Comparison of ENCODE assay signal across 17 mouse cellular contexts in the genomic region with DNA sequence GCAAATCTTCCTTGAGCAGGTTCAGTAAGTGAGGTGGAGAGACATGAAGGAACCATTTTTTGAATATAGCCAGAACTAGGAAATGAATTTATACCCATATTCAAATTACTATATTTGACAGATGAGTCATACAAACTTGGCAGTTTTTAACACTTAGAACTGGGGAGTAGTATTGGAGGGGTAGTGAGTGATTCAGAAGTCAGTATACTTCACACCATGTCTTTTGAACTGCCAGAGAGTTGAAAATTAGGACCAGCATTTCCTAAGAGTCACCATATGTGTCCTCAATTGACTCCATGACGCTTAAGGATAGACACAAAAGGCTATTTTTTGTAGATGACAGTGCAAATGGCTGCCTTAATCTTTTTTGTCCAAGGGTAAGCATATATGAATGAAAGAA.
"Had no signal": no experiment of that assay in that cellular context is flagged by ENCODE, and none has a peak within 500 bp of the region (broad histone marks: within the 10 kb centered on the region; RNA-seq: fewer than 3 reads in every experiment).

No protein-coding gene starts in this region.

- H3K9me3 ChIP-seq: limb, embryonic 10.5 days; liver, embryonic 13.5 days; lung, embryonic 15.5 days; megakaryocyte, embryonic 14.5 days; midbrain, embryonic 13.5 days; neural tube, embryonic 15.5 days had no signal

- H3K9ac ChIP-seq: liver, embryonic 13.5 days; liver, postnatal 0 days; lung, embryonic 15.5 days; midbrain, embryonic 13.5 days; neural tube, embryonic 15.5 days had no signal

- ATAC-seq: liver, postnatal 0 days; midbrain, embryonic 13.5 days had no signal

- H3K27me3 ChIP-seq: liver, embryonic 13.5 days; lung, embryonic 15.5 days; megakaryocyte, embryonic 14.5 days; midbrain, embryonic 13.5 days; neural tube, embryonic 15.5 days had no signal

- DNase-seq: kidney, postnatal 10 days; kidney, postnatal 4 days; liver, embryonic 13.5 days; liver, postnatal 0 days; lung, postnatal 14 days; right cerebral cortex, adult 18-20 months; right cerebral cortex, postnatal 25 days; thymus, postnatal 36 days had no signal

- H3K4me1 ChIP-seq: limb, embryonic 10.5 days; liver, embryonic 13.5 days; lung, embryonic 15.5 days; megakaryocyte, embryonic 14.5 days; neural tube, embryonic 15.5 days had no signal

- H3K27ac ChIP-seq: layer of hippocampus, adult 2 months; left cerebral cortex, adult 2 months; limb, embryonic 10.5 days; liver, embryonic 13.5 days; lung, embryonic 15.5 days; macrophage; midbrain, embryonic 13.5 days; neural tube, embryonic 15.5 days had no signal

- H3K4me3 ChIP-seq: layer of hippocampus, adult 2 months; left cerebral cortex, adult 2 months; limb, embryonic 10.5 days; liver, embryonic 13.5 days; lung, embryonic 15.5 days; megakaryocyte, embryonic 14.5 days; midbrain, embryonic 13.5 days; myocyte; neural tube, embryonic 15.5 days had no signal

- H3K36me3 ChIP-seq: limb, embryonic 10.5 days; liver, embryonic 13.5 days; lung, embryonic 15.5 days; midbrain, embryonic 13.5 days; neural tube, embryonic 15.5 days had no signal

- H3K4me2 ChIP-seq: liver, embryonic 13.5 days; lung, embryonic 15.5 days; midbrain, embryonic 13.5 days; neural tube, embryonic 15.5 days had no signal
